Mouse (Mus musculus) bone marrow macrophage, adult 2 months (primary cell): ENCODE measurements around the gene Gm13030.

Experiments
- CTCF ChIP-seq: IDR thresholded peaks from 2 replicates; pipeline ENCODE4 v1.5.1; 2012; ENCODE audit warnings: low read depth, mild to moderate bottlenecking, low read length, moderate library complexity
- POLR2A ChIP-seq: IDR thresholded peaks from 2 replicates; pipeline ENCODE4 v1.6.1; 2012; ENCODE audit warnings: mild to moderate bottlenecking, low read depth, low read length, borderline replicate concordance

GRCm38 (mm10) chr4:138859245-138859644, 14.5 kb downstream of the Gm13030 start:
- TF ChIP-seq CTCF (no peak), POLR2A (no peak)
